Mouse (Mus musculus): ENCODE data around the gene Nfe2l1. TPM values are rescaled to one million over a fixed set of nuclear protein-coding genes. Genes with fewer than 3 reads are reported as not detected.
"Not testable (repeated sequence)": the region's sequence is repeated elsewhere in the genome, so short reads cannot be mapped to it uniquely, and the experiment has no call there.

Gene Nfe2l1
- polyA plus RNA-seq, 1 experiment from 2014 or later, result 68.2 TPM

- not testable (repeated sequence) for H3K36me3 ChIP-seq (ENCODE audit: control insufficient read depth, insufficient read depth, low read length); H3K4me2 ChIP-seq (ENCODE audit: low read depth, low read length); H3K4me3 ChIP-seq (ENCODE audit: low read length); H3K9me3 ChIP-seq (ENCODE audit: control insufficient read depth, low read length); ATAC-seq (ENCODE audit: low read depth); H3K4me1 ChIP-seq (replicated peaks; ENCODE audit: control insufficient read depth, insufficient read depth, low read length); H3K27me3 ChIP-seq (ENCODE audit: control insufficient read depth, insufficient read depth, low read depth, low read length); H3K27ac ChIP-seq (ENCODE audit: low read length); H3K9ac ChIP-seq (ENCODE audit: low read length)
- WGBS, result 11% methylated on average over 7 of the region's 7 CpGs
These were observed 44.9 kb downstream of the Nfe2l1 start for GRCm38 (mm10) chr11:96784847-96785246.

GRCm38 (mm10) chr11:96781425-96781824 lies 48.3 kb downstream of the Nfe2l1 start:
- no peak overlapping the region for H3K27ac ChIP-seq (ENCODE audit: low read length)
- H3K36me3 ChIP-seq (ENCODE audit: control insufficient read depth, insufficient read depth, low read length), result no peaks in the 10 kb centered on the region
- H3K27me3 ChIP-seq (ENCODE audit: control insufficient read depth, insufficient read depth, low read depth, low read length), result no peaks in the 10 kb centered on the region
- H3K4me3 ChIP-seq (ENCODE audit: low read length), result no peak overlapping the region
- no peak overlapping the region for H3K4me2 ChIP-seq (ENCODE audit: low read depth, low read length)
- peaks cover 6% of the 10 kb centered on the region; the same call in 1 of the 2 replicates for H3K4me1 ChIP-seq (replicated peaks; ENCODE audit: control insufficient read depth, insufficient read depth, low read length)
- H3K9ac ChIP-seq (ENCODE audit: low read length), result no peak overlapping the region
- no peak for ATAC-seq (ENCODE audit: low read depth)
- 59% methylated on average over 2 of the region's 2 CpGs for WGBS
- no peaks in the 10 kb centered on the region for H3K9me3 ChIP-seq (ENCODE audit: control insufficient read depth, low read length)

GRCm38 (mm10) chr11:96780306-96780705 lies 49.5 kb downstream of the Nfe2l1 start:
- H3K4me3 ChIP-seq (ENCODE audit: low read length), result no peak overlapping the region
- H3K36me3 ChIP-seq (ENCODE audit: control insufficient read depth, insufficient read depth, low read length), result no peaks in the 10 kb centered on the region
- H3K9me3 ChIP-seq (ENCODE audit: control insufficient read depth, low read length), result no peaks in the 10 kb centered on the region
- no peak for ATAC-seq (ENCODE audit: low read depth)
- H3K9ac ChIP-seq (ENCODE audit: low read length), result no peak overlapping the region
- H3K4me1 ChIP-seq (replicated peaks; ENCODE audit: control insufficient read depth, insufficient read depth, low read length), result peaks cover 7% of the 10 kb centered on the region; the same call in 1 of the 2 replicates
- WGBS, result 68% methylated on average over 5 of the region's 5 CpGs
- no peak overlapping the region for H3K4me2 ChIP-seq (ENCODE audit: low read depth, low read length)
- no peak overlapping the region for H3K27ac ChIP-seq (ENCODE audit: low read length)
- H3K27me3 ChIP-seq (ENCODE audit: control insufficient read depth, insufficient read depth, low read depth, low read length), result no peaks in the 10 kb centered on the region

- Histone ChIP-seq H3K4me3 (ENCODE audit: low read length) (peak overlapping the region; percentile 70), H3K27ac (ENCODE audit: low read length) (peak overlapping the region; percentile 72), H3K4me2 (ENCODE audit: low read depth, low read length) (peak overlapping the region; percentile 74), H3K9ac (ENCODE audit: low read length) (peak overlapping the region; percentile 62)
- ATAC-seq (ENCODE audit: low read depth); H3K9me3 ChIP-seq (ENCODE audit: control insufficient read depth, low read length); H3K36me3 ChIP-seq (ENCODE audit: control insufficient read depth, insufficient read depth, low read length); H3K4me1 ChIP-seq (replicated peaks; ENCODE audit: control insufficient read depth, insufficient read depth, low read length); H3K27me3 ChIP-seq (ENCODE audit: control insufficient read depth, insufficient read depth, low read depth, low read length): not testable (repeated sequence)
- WGBS, result 62% methylated on average over 10 of the region's 10 CpGs
These were observed 51.6 kb downstream of the Nfe2l1 start for GRCm38 (mm10) chr11:96778061-96778627.

GRCm38 (mm10) chr11:96776968-96777962 lies 52.5 kb downstream of the Nfe2l1 start, which contains the start of gene Snx11:
Gene Snx11, minus strand, starts transcription at chr11:96777559.
- Histone ChIP-seq H3K9me3 (ENCODE audit: control insufficient read depth, low read length) (no peaks in the 10 kb centered on the region), H3K36me3 (ENCODE audit: control insufficient read depth, insufficient read depth, low read length) (0 out of 2 replicates have a peak, but pooled peaks cover 4% of the 10 kb centered on the region), H3K4me2 (ENCODE audit: low read depth, low read length) (peak within 1 kb of the TSS; percentile 74), H3K27ac (ENCODE audit: low read length) (peak within 1 kb of the TSS; percentile 72), H3K4me3 (ENCODE audit: low read length) (peak within 1 kb of the TSS; percentile 70), H3K9ac (ENCODE audit: low read length) (peak within 1 kb of the TSS; percentile 62), H3K4me1 (replicated peaks; ENCODE audit: control insufficient read depth, insufficient read depth, low read length) (peaks cover 7% of the 10 kb centered on the region; the same call in 1 of the 2 replicates), H3K27me3 (ENCODE audit: control insufficient read depth, insufficient read depth, low read depth, low read length) (no peaks in the 10 kb centered on the region)
- peak; percentile 100 for ATAC-seq (ENCODE audit: low read depth)
- WGBS, result under 1% methylated on average over 59 of the region's 59 CpGs

GRCm38 (mm10) chr11:96776068-96776467 lies 53.7 kb downstream of the Nfe2l1 start:
- WGBS, result 33% methylated on average over 3 of the region's 3 CpGs
- H3K4me3 ChIP-seq (ENCODE audit: low read length), result no peak overlapping the region
- ATAC-seq (ENCODE audit: low read depth), result no peak
- peaks cover 11% of the 10 kb centered on the region for H3K36me3 ChIP-seq (ENCODE audit: control insufficient read depth, insufficient read depth, low read length)
- H3K27ac ChIP-seq (ENCODE audit: low read length), result no peak overlapping the region
- H3K9ac ChIP-seq (ENCODE audit: low read length), result no peak overlapping the region
- peaks cover 7% of the 10 kb centered on the region; the same call in 1 of the 2 replicates for H3K4me1 ChIP-seq (replicated peaks; ENCODE audit: control insufficient read depth, insufficient read depth, low read length)
- H3K9me3 ChIP-seq (ENCODE audit: control insufficient read depth, low read length), result no peaks in the 10 kb centered on the region
- H3K4me2 ChIP-seq (ENCODE audit: low read depth, low read length), result peak overlapping the region; percentile 74; the same call in 1 of the 2 replicates
- no peaks in the 10 kb centered on the region for H3K27me3 ChIP-seq (ENCODE audit: control insufficient read depth, insufficient read depth, low read depth, low read length)

- Histone ChIP-seq H3K9me3 (ENCODE audit: control insufficient read depth, low read length) (no peaks in the 10 kb centered on the region), H3K36me3 (ENCODE audit: control insufficient read depth, insufficient read depth, low read length) (peaks cover 15% of the 10 kb centered on the region), H3K4me1 (replicated peaks; ENCODE audit: control insufficient read depth, insufficient read depth, low read length) (peaks cover 7% of the 10 kb centered on the region; the same call in 1 of the 2 replicates), H3K4me3 (ENCODE audit: low read length) (no peak overlapping the region), H3K27ac (ENCODE audit: low read length) (no peak overlapping the region), H3K27me3 (ENCODE audit: control insufficient read depth, insufficient read depth, low read depth, low read length) (no peaks in the 10 kb centered on the region), H3K9ac (ENCODE audit: low read length) (no peak overlapping the region), H3K4me2 (ENCODE audit: low read depth, low read length) (no peak overlapping the region)
- WGBS, result 73% methylated on average over 7 of the region's 7 CpGs
- no peak for ATAC-seq (ENCODE audit: low read depth)
These were observed 54.1 kb downstream of the Nfe2l1 start for GRCm38 (mm10) chr11:96775665-96776064.

- Histone ChIP-seq H3K9me3 (ENCODE audit: control insufficient read depth, low read length) (no peaks in the 10 kb centered on the region), H3K36me3 (ENCODE audit: control insufficient read depth, insufficient read depth, low read length) (peaks cover 18% of the 10 kb centered on the region), H3K27ac (ENCODE audit: low read length) (no peak overlapping the region), H3K27me3 (ENCODE audit: control insufficient read depth, insufficient read depth, low read depth, low read length) (no peaks in the 10 kb centered on the region), H3K4me2 (ENCODE audit: low read depth, low read length) (no peak overlapping the region), H3K4me3 (ENCODE audit: low read length) (no peak overlapping the region), H3K9ac (ENCODE audit: low read length) (no peak overlapping the region), H3K4me1 (replicated peaks; ENCODE audit: control insufficient read depth, insufficient read depth, low read length) (peaks cover 7% of the 10 kb centered on the region; the same call in 1 of the 2 replicates)
- no peak for ATAC-seq (ENCODE audit: low read depth)
- WGBS, result 82% methylated on average over 8 of the region's 8 CpGs
These were observed 54.7 kb downstream of the Nfe2l1 start for GRCm38 (mm10) chr11:96775063-96775462.

GRCm38 (mm10) chr11:96774536-96774935 lies 55.2 kb downstream of the Nfe2l1 start:
- no peak overlapping the region for H3K27ac ChIP-seq (ENCODE audit: low read length)
- peaks cover 7% of the 10 kb centered on the region; the same call in 1 of the 2 replicates for H3K4me1 ChIP-seq (replicated peaks; ENCODE audit: control insufficient read depth, insufficient read depth, low read length)
- ATAC-seq (ENCODE audit: low read depth), result no peak
- H3K9ac ChIP-seq (ENCODE audit: low read length), result no peak overlapping the region
- H3K9me3 ChIP-seq (ENCODE audit: control insufficient read depth, low read length), result no peaks in the 10 kb centered on the region
- no peak overlapping the region for H3K4me3 ChIP-seq (ENCODE audit: low read length)
- no peaks in the 10 kb centered on the region for H3K27me3 ChIP-seq (ENCODE audit: control insufficient read depth, insufficient read depth, low read depth, low read length)
- H3K4me2 ChIP-seq (ENCODE audit: low read depth, low read length), result no peak overlapping the region
- 77% methylated on average over 3 of the region's 3 CpGs for WGBS
- H3K36me3 ChIP-seq (ENCODE audit: control insufficient read depth, insufficient read depth, low read length), result peaks cover 20% of the 10 kb centered on the region

All from lung, embryonic 16.5 days (tissue).